Mouse (Mus musculus): ENCODE data around the gene Olfr371. TPM values are rescaled to one million over a fixed set of nuclear protein-coding genes. Genes with fewer than 3 reads are reported as not detected.

Olfr371 gene
- not detected in 2 replicates for polyA plus RNA-seq (2014; fragmentation: Nextera tagmentation; extraction: Ambion mirVana)

- no peaks in the 10 kb centered on the region for H3K4me1 ChIP-seq (ENCODE audit: control insufficient read depth, insufficient read depth, low read length)
- no peaks in the 10 kb centered on the region for H3K27me3 ChIP-seq (ENCODE audit: control insufficient read depth, insufficient read depth, low read length)
- no peak within 1 kb of the TSS for H3K9ac ChIP-seq (ENCODE audit: low read depth, low read length)
- H3K4me2 ChIP-seq = no peak within 1 kb of the TSS
- H3K27ac ChIP-seq (ENCODE audit: low read depth, low read length) = no peak within 1 kb of the TSS
- no peaks in the 10 kb centered on the region for H3K9me3 ChIP-seq (replicated peaks; ENCODE audit: control insufficient read depth, low read length)
- H3K36me3 ChIP-seq (ENCODE audit: control insufficient read depth, insufficient read depth, low read length) = no peaks in the 10 kb centered on the region
- WGBS (ENCODE audit: insufficient replicate concordance) = 31% methylated on average over 1 of the region's 1 CpGs
- H3K4me3 ChIP-seq (ENCODE audit: low read depth, low read length) = no peak within 1 kb of the TSS
- no peak for ATAC-seq (replicated peaks; ENCODE audit: insufficient number of reproducible peaks, low FRiP score, low TSS enrichment)
These were observed at the start of gene Olfr371 for GRCm38 (mm10) chr8:85225688-85226087. Gene Olfr371, plus strand, starts transcription at chr8:85225988.

DNA sequence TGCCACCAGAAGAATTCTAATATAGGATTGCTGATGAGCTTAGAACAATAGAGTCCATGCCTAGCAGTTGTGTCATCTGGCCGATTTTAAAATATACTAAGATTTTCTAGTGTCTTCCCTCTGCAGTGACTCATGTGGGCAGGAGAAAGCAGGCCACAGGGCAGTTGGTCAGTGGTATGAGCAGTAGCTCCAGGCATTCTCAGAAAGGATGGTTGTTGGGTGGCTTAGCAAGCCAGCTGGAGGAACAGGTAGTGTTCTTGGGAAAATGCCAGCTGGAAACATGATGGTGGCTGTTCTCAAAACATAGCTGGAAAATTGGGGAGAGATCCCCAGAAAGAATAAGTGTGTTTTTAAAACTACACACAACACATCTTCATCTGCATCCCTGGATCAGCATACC, 33.4 kb upstream of the Olfr371 start:
- Histone ChIP-seq H3K9me3 (replicated peaks; ENCODE audit: control insufficient read depth, low read length) (no peaks in the 10 kb centered on the region), H3K4me2 (no peak overlapping the region), H3K36me3 (ENCODE audit: control insufficient read depth, insufficient read depth, low read length) (no peaks in the 10 kb centered on the region), H3K27me3 (ENCODE audit: control insufficient read depth, insufficient read depth, low read length) (no peaks in the 10 kb centered on the region), H3K4me3 (ENCODE audit: low read depth, low read length) (no peak overlapping the region), H3K9ac (ENCODE audit: low read depth, low read length) (no peak overlapping the region), H3K27ac (ENCODE audit: low read depth, low read length) (no peak overlapping the region), H3K4me1 (ENCODE audit: control insufficient read depth, insufficient read depth, low read length) (no peaks in the 10 kb centered on the region)
- 52% methylated on average over 1 of the region's 1 CpGs for WGBS (ENCODE audit: insufficient replicate concordance)
- ATAC-seq (replicated peaks; ENCODE audit: insufficient number of reproducible peaks, low FRiP score, low TSS enrichment) = no peak

- ATAC-seq (replicated peaks; ENCODE audit: insufficient number of reproducible peaks, low FRiP score, low TSS enrichment) = no peak
- Histone ChIP-seq H3K4me1 (ENCODE audit: control insufficient read depth, insufficient read depth, low read length) (no peaks in the 10 kb centered on the region), H3K9me3 (replicated peaks; ENCODE audit: control insufficient read depth, low read length) (no peaks in the 10 kb centered on the region), H3K27ac (ENCODE audit: low read depth, low read length) (no peak overlapping the region), H3K9ac (ENCODE audit: low read depth, low read length) (no peak overlapping the region), H3K4me3 (ENCODE audit: low read depth, low read length) (no peak overlapping the region), H3K36me3 (ENCODE audit: control insufficient read depth, insufficient read depth, low read length) (no peaks in the 10 kb centered on the region), H3K27me3 (ENCODE audit: control insufficient read depth, insufficient read depth, low read length) (no peaks in the 10 kb centered on the region), H3K4me2 (no peak overlapping the region)
- 64% methylated on average over 4 of the region's 4 CpGs for WGBS (ENCODE audit: insufficient replicate concordance)
These were observed 5.6 kb upstream of the Olfr371 start for GRCm38 (mm10) chr8:85220220-85220619.

GRCm38 (mm10) chr8:85220992-85221391, 4.8 kb upstream of the Olfr371 start:
- 32% methylated on average over 6 of the region's 6 CpGs for WGBS (ENCODE audit: insufficient replicate concordance)
- ATAC-seq (replicated peaks; ENCODE audit: insufficient number of reproducible peaks, low FRiP score, low TSS enrichment) = peak; percentile 55
- H3K27ac ChIP-seq (ENCODE audit: low read depth, low read length) = peak overlapping the region; percentile 62; the same call in 1 of the 2 replicates

DNA sequence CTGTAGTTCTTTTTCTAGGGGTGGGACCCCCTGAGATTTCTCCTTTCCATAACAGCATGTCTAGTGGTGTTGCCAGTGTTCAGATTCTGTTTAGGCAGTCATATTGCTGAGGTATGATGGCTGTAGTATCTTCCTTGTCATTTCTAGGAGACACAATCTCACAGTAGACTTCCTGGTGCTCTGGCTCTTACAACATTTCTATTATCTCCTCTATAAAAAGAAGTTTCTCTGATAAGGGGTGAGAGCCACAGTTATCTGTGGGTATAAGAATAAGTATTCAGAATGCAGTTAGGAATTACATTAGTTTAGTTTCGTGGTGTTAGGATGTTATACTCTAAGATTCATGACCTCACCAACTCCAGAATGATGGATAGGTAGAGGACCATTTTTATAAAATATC, 1.5 kb downstream of the Olfr371 start:
- H3K4me2 ChIP-seq = no peak overlapping the region
- no peaks in the 10 kb centered on the region for H3K4me1 ChIP-seq (ENCODE audit: control insufficient read depth, insufficient read depth, low read length)
- no peaks in the 10 kb centered on the region for H3K27me3 ChIP-seq (ENCODE audit: control insufficient read depth, insufficient read depth, low read length)
- no peak overlapping the region for H3K4me3 ChIP-seq (ENCODE audit: low read depth, low read length)
- WGBS (ENCODE audit: insufficient replicate concordance) = 59% methylated on average over 1 of the region's 1 CpGs
- no peaks in the 10 kb centered on the region for H3K36me3 ChIP-seq (ENCODE audit: control insufficient read depth, insufficient read depth, low read length)
- ATAC-seq (replicated peaks; ENCODE audit: insufficient number of reproducible peaks, low FRiP score, low TSS enrichment) = no peak
- H3K9ac ChIP-seq (ENCODE audit: low read depth, low read length) = no peak overlapping the region
- no peaks in the 10 kb centered on the region for H3K9me3 ChIP-seq (replicated peaks; ENCODE audit: control insufficient read depth, low read length)
- H3K27ac ChIP-seq (ENCODE audit: low read depth, low read length) = no peak overlapping the region

More at GRCm38 (mm10) chr8:85220992-85221391, 4.8 kb upstream of the Olfr371 start:
- Histone ChIP-seq H3K4me1 (ENCODE audit: control insufficient read depth, insufficient read depth, low read length) (no peaks in the 10 kb centered on the region), H3K4me3 (ENCODE audit: low read depth, low read length) (no peak overlapping the region), H3K4me2 (no peak overlapping the region), H3K9me3 (replicated peaks; ENCODE audit: control insufficient read depth, low read length) (no peaks in the 10 kb centered on the region), H3K27me3 (ENCODE audit: control insufficient read depth, insufficient read depth, low read length) (no peaks in the 10 kb centered on the region), H3K36me3 (ENCODE audit: control insufficient read depth, insufficient read depth, low read length) (no peaks in the 10 kb centered on the region), H3K9ac (ENCODE audit: low read depth, low read length) (no peak overlapping the region)

Other genes with a start within 250 kb of the Olfr371 start
- gene Junb, start 247.3 kb upstream of the Olfr371 start, polyA plus RNA-seq (2014; fragmentation: Nextera tagmentation; extraction: Ambion mirVana) = 7.6 and 9.3 TPM in 2 replicates
- 6.7 and 7.1 TPM in 2 replicates for gene Hook2, start 235.4 kb upstream of the Olfr371 start, polyA plus RNA-seq (2014; fragmentation: Nextera tagmentation; extraction: Ambion mirVana)
- gene Best2, start 211.5 kb upstream of the Olfr371 start, polyA plus RNA-seq (2014; fragmentation: Nextera tagmentation; extraction: Ambion mirVana) = not detected in 2 replicates
- gene Asna1, start 200.7 kb upstream of the Olfr371 start, polyA plus RNA-seq (2014; fragmentation: Nextera tagmentation; extraction: Ambion mirVana) = 108 and 118 TPM in 2 replicates
- gene Trir, start 199.2 kb upstream of the Olfr371 start, polyA plus RNA-seq (2014; fragmentation: Nextera tagmentation; extraction: Ambion mirVana) = 99.7 and 101 TPM in 2 replicates
- 15.7 and 16.2 TPM in 2 replicates for gene Tnpo2, start 189.1 kb upstream of the Olfr371 start, polyA plus RNA-seq (2014; fragmentation: Nextera tagmentation; extraction: Ambion mirVana)
- gene Fbxw9, start 165.9 kb upstream of the Olfr371 start, polyA plus RNA-seq (2014; fragmentation: Nextera tagmentation; extraction: Ambion mirVana) = 15.9 and 17.8 TPM in 2 replicates
- 1.5 TPM in 1 of 2 replicates, not detected in the other for gene Gm5741, start 158.0 kb upstream of the Olfr371 start, polyA plus RNA-seq (2014; fragmentation: Nextera tagmentation; extraction: Ambion mirVana)
- 57.6 and 60.0 TPM in 2 replicates for gene Dhps, start 154.2 kb upstream of the Olfr371 start, polyA plus RNA-seq (2014; fragmentation: Nextera tagmentation; extraction: Ambion mirVana)
- gene Wdr83os, start 145.2 kb upstream of the Olfr371 start, polyA plus RNA-seq (2014; fragmentation: Nextera tagmentation; extraction: Ambion mirVana) = 120 and 124 TPM in 2 replicates
- gene Wdr83, start 144.7 kb upstream of the Olfr371 start, polyA plus RNA-seq (2014; fragmentation: Nextera tagmentation; extraction: Ambion mirVana) = 36.5 and 43.0 TPM in 2 replicates
- gene Man2b1, start 142.7 kb upstream of the Olfr371 start, polyA plus RNA-seq (2014; fragmentation: Nextera tagmentation; extraction: Ambion mirVana) = 25.1 and 27.3 TPM in 2 replicates
- 0.46 and 0.59 TPM in 2 replicates for gene Zfp791, start 102.9 kb upstream of the Olfr371 start, polyA plus RNA-seq (2014; fragmentation: Nextera tagmentation; extraction: Ambion mirVana)
- gene Cks1brt, start 74.1 kb upstream of the Olfr371 start, polyA plus RNA-seq (2014; fragmentation: Nextera tagmentation; extraction: Ambion mirVana) = not detected in 2 replicates
- 91.8 and 92.3 TPM in 2 replicates for gene Orc6, start 73.6 kb downstream of the Olfr371 start, polyA plus RNA-seq (2014; fragmentation: Nextera tagmentation; extraction: Ambion mirVana)
- gene Vps35, start 73.8 kb downstream of the Olfr371 start, polyA plus RNA-seq (2014; fragmentation: Nextera tagmentation; extraction: Ambion mirVana) = 113 and 137 TPM in 2 replicates
- 167 and 212 TPM in 2 replicates for gene Mylk3, start 160.4 kb downstream of the Olfr371 start, polyA plus RNA-seq (2014; fragmentation: Nextera tagmentation; extraction: Ambion mirVana)
- 67.0 and 73.8 TPM in 2 replicates for gene 4921524J17Rik, start 206.8 kb downstream of the Olfr371 start, polyA plus RNA-seq (2014; fragmentation: Nextera tagmentation; extraction: Ambion mirVana)